Mouse (Mus musculus): ENCODE measurements around the gene Fam19a1.

The Fam19a1 gene

GRCm38 (mm10) chr6:96420515-96420914 lies 307.6 kb downstream of the Fam19a1 start:
- no peak overlapping the region for H3K4me3 ChIP-seq (replicated peaks; ENCODE audit: low read length)
- TF ChIP-seq POU5F1 (IDR thresholded peaks at IDR 0.05; ENCODE audit: borderline replicate concordance, low read length), result no peak
- no peak for TF ChIP-seq NANOG (IDR thresholded peaks at IDR 0.05; ENCODE audit: borderline replicate concordance, low read length)
- no peaks in the 10 kb centered on the region for H3K36me3 ChIP-seq (ENCODE audit: insufficient read depth, low read length)
- 0 out of 2 replicates have a peak, but pooled peaks cover 4% of the 10 kb centered on the region for H3K9me3 ChIP-seq (ENCODE audit: low read length)
- no peaks in the 10 kb centered on the region for H3K27me3 ChIP-seq (ENCODE audit: insufficient read depth, low read length)
- H3K4me1 ChIP-seq (replicated peaks; ENCODE audit: low read depth, low read length), result no peaks in the 10 kb centered on the region

- TF ChIP-seq NANOG (IDR thresholded peaks at IDR 0.05; ENCODE audit: borderline replicate concordance, low read length) (no peak), POU5F1 (IDR thresholded peaks at IDR 0.05; ENCODE audit: borderline replicate concordance, low read length) (no peak), CTCF (conservative IDR thresholded peaks at IDR 0.05; ENCODE audit: low read length) (no peak)
- no peaks in the 10 kb centered on the region for H3K4me1 ChIP-seq (replicated peaks; ENCODE audit: low read depth, low read length)
- H3K27me3 ChIP-seq (ENCODE audit: insufficient read depth, low read length), result no peaks in the 10 kb centered on the region
- no peaks in the 10 kb centered on the region; the same call in 1 of the 2 replicates for H3K9me3 ChIP-seq (ENCODE audit: low read length)
- no peak overlapping the region for H3K4me3 ChIP-seq (replicated peaks; ENCODE audit: low read length)
- no peaks in the 10 kb centered on the region for H3K36me3 ChIP-seq (ENCODE audit: insufficient read depth, low read length)
These were observed 316.4 kb downstream of the Fam19a1 start for GRCm38 (mm10) chr6:96429390-96429789.

- Histone ChIP-seq H3K36me3 (ENCODE audit: insufficient read depth, low read length) (no peaks in the 10 kb centered on the region), H3K9me3 (ENCODE audit: low read length) (no peaks in the 10 kb centered on the region; the same call in 1 of the 2 replicates), H3K27me3 (ENCODE audit: insufficient read depth, low read length) (no peaks in the 10 kb centered on the region), H3K4me3 (replicated peaks; ENCODE audit: low read length) (no peak overlapping the region), H3K4me1 (replicated peaks; ENCODE audit: low read depth, low read length) (no peaks in the 10 kb centered on the region)
- TF ChIP-seq NANOG (IDR thresholded peaks at IDR 0.05; ENCODE audit: borderline replicate concordance, low read length), result no peak
- no peak for TF ChIP-seq POU5F1 (IDR thresholded peaks at IDR 0.05; ENCODE audit: borderline replicate concordance, low read length)
- TF ChIP-seq CTCF (conservative IDR thresholded peaks at IDR 0.05; ENCODE audit: low read length), result no peak
These were observed 319.4 kb downstream of the Fam19a1 start for GRCm38 (mm10) chr6:96432397-96432796.

GRCm38 (mm10) chr6:96433896-96434295 lies 320.9 kb downstream of the Fam19a1 start:
- no peaks in the 10 kb centered on the region for H3K27me3 ChIP-seq (ENCODE audit: insufficient read depth, low read length)
- no peaks in the 10 kb centered on the region for H3K36me3 ChIP-seq (ENCODE audit: insufficient read depth, low read length)
- H3K4me1 ChIP-seq (replicated peaks; ENCODE audit: low read depth, low read length), result no peaks in the 10 kb centered on the region
- no peaks in the 10 kb centered on the region; the same call in 1 of the 2 replicates for H3K9me3 ChIP-seq (ENCODE audit: low read length)
- no peak overlapping the region for H3K4me3 ChIP-seq (replicated peaks; ENCODE audit: low read length)
- TF ChIP-seq NANOG (IDR thresholded peaks at IDR 0.05; ENCODE audit: borderline replicate concordance, low read length), result no peak
- no peak for TF ChIP-seq POU5F1 (IDR thresholded peaks at IDR 0.05; ENCODE audit: borderline replicate concordance, low read length)
- TF ChIP-seq CTCF (conservative IDR thresholded peaks at IDR 0.05; ENCODE audit: low read length), result no peak

- Histone ChIP-seq H3K36me3 (ENCODE audit: insufficient read depth, low read length) (no peaks in the 10 kb centered on the region), H3K4me3 (replicated peaks; ENCODE audit: low read length) (no peak overlapping the region), H3K9me3 (ENCODE audit: low read length) (no peaks in the 10 kb centered on the region; the same call in 1 of the 2 replicates), H3K4me1 (replicated peaks; ENCODE audit: low read depth, low read length) (no peaks in the 10 kb centered on the region), H3K27me3 (ENCODE audit: insufficient read depth, low read length) (no peaks in the 10 kb centered on the region)
- TF ChIP-seq CTCF (conservative IDR thresholded peaks at IDR 0.05; ENCODE audit: low read length) (no peak), POU5F1 (IDR thresholded peaks at IDR 0.05; ENCODE audit: borderline replicate concordance, low read length) (no peak), NANOG (IDR thresholded peaks at IDR 0.05; ENCODE audit: borderline replicate concordance, low read length) (no peak)
These were observed 322.6 kb downstream of the Fam19a1 start for GRCm38 (mm10) chr6:96435545-96435944.

- Histone ChIP-seq H3K4me1 (replicated peaks; ENCODE audit: low read depth, low read length) (no peaks in the 10 kb centered on the region), H3K27me3 (ENCODE audit: insufficient read depth, low read length) (no peaks in the 10 kb centered on the region), H3K36me3 (ENCODE audit: insufficient read depth, low read length) (no peaks in the 10 kb centered on the region), H3K9me3 (ENCODE audit: low read length) (no peaks in the 10 kb centered on the region), H3K4me3 (replicated peaks; ENCODE audit: low read length) (no peak overlapping the region)
- TF ChIP-seq POU5F1 (IDR thresholded peaks at IDR 0.05; ENCODE audit: borderline replicate concordance, low read length) (no peak), NANOG (IDR thresholded peaks at IDR 0.05; ENCODE audit: borderline replicate concordance, low read length) (no peak)
These were observed 324.9 kb downstream of the Fam19a1 start for GRCm38 (mm10) chr6:96437814-96438213.

GRCm38 (mm10) chr6:96439419-96439818 lies 326.5 kb downstream of the Fam19a1 start:
- no peak overlapping the region for H3K4me3 ChIP-seq (replicated peaks; ENCODE audit: low read length)
- no peaks in the 10 kb centered on the region for H3K27me3 ChIP-seq (ENCODE audit: insufficient read depth, low read length)
- no peak for TF ChIP-seq POU5F1 (IDR thresholded peaks at IDR 0.05; ENCODE audit: borderline replicate concordance, low read length)
- TF ChIP-seq NANOG (IDR thresholded peaks at IDR 0.05; ENCODE audit: borderline replicate concordance, low read length), result no peak
- no peak for TF ChIP-seq CTCF (conservative IDR thresholded peaks at IDR 0.05; ENCODE audit: low read length)
- H3K4me1 ChIP-seq (replicated peaks; ENCODE audit: low read depth, low read length), result no peaks in the 10 kb centered on the region
- H3K36me3 ChIP-seq (ENCODE audit: insufficient read depth, low read length), result no peaks in the 10 kb centered on the region
- no peaks in the 10 kb centered on the region for H3K9me3 ChIP-seq (ENCODE audit: low read length)

GRCm38 (mm10) chr6:96441971-96442370 lies 329.0 kb downstream of the Fam19a1 start:
- H3K27me3 ChIP-seq (ENCODE audit: insufficient read depth, low read length), result no peaks in the 10 kb centered on the region
- TF ChIP-seq CTCF (conservative IDR thresholded peaks at IDR 0.05; ENCODE audit: low read length), result no peak
- no peak for TF ChIP-seq NANOG (IDR thresholded peaks at IDR 0.05; ENCODE audit: borderline replicate concordance, low read length)
- no peak for TF ChIP-seq POU5F1 (IDR thresholded peaks at IDR 0.05; ENCODE audit: borderline replicate concordance, low read length)
- no peaks in the 10 kb centered on the region for H3K9me3 ChIP-seq (ENCODE audit: low read length)
- no peaks in the 10 kb centered on the region for H3K36me3 ChIP-seq (ENCODE audit: insufficient read depth, low read length)
- H3K4me3 ChIP-seq (replicated peaks; ENCODE audit: low read length), result no peak overlapping the region
- H3K4me1 ChIP-seq (replicated peaks; ENCODE audit: low read depth, low read length), result no peaks in the 10 kb centered on the region

- Histone ChIP-seq H3K9me3 (ENCODE audit: low read length) (no peaks in the 10 kb centered on the region), H3K4me3 (replicated peaks; ENCODE audit: low read length) (no peak overlapping the region), H3K36me3 (ENCODE audit: insufficient read depth, low read length) (no peaks in the 10 kb centered on the region), H3K4me1 (replicated peaks; ENCODE audit: low read depth, low read length) (no peaks in the 10 kb centered on the region), H3K27me3 (ENCODE audit: insufficient read depth, low read length) (no peaks in the 10 kb centered on the region)
- TF ChIP-seq NANOG (IDR thresholded peaks at IDR 0.05; ENCODE audit: borderline replicate concordance, low read length) (no peak), CTCF (conservative IDR thresholded peaks at IDR 0.05; ENCODE audit: low read length) (no peak), POU5F1 (IDR thresholded peaks at IDR 0.05; ENCODE audit: borderline replicate concordance, low read length) (no peak)
These were observed 334.5 kb downstream of the Fam19a1 start for GRCm38 (mm10) chr6:96447466-96447865.
